Mouse (Mus musculus): Measurements from ENCODE around the gene Clk2.

DNA sequence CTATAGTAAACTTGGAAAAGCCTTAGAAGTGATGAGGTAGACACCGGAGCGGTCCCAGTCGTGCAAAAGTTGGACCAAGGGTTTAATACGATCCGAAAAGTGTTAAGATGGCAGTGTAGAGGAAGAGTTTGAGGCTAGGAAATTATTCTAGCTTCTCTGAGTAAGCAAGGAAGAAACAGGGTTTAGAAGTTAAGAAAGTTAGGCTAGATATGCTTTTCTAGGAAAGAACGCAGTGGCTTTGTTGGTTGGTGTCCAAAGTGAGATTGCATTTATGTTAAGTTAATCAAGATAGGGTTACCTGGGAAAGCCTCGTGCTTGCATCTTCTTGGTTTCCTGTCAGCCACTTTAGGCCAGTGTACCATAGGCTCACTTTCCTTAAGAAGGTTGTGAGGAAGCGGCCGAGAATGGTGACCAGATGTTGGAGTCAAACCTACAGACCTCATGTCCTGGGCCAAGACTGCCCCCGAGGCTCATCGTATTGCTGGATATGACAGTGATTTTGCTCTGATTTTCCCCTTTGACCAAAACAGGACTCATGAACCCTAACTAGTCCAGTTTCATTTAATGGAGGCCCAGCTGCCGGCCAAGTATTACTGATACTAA, 774 bp downstream of the Clk2 start:
- no peak for TF ChIP-seq CTCF (IDR thresholded peaks at IDR 0.05; ENCODE audit: low read depth)
- TF ChIP-seq EP300 (optimal IDR thresholded peaks at IDR 0.05), result no peak
